Mouse (Mus musculus) forebrain, embryonic 12.5 days (tissue): Measurements from ENCODE around the gene Yars. TPM values are rescaled to one million over a fixed set of nuclear protein-coding genes. Genes with fewer than 3 reads are reported as not detected.

Experiments used
- ATAC-seq: fragments of 200-750 bp; cut with Nextera tagmentation; 2 replicates; pipeline ENCODE4 v1.8.0; 2017; ENCODE audit warnings: moderate TSS enrichment; ENCODE audit not compliant: low FRiP score
- H3K27ac ChIP-seq: fragments of 300-500 bp; sonication (generic); 2 replicates; pipeline ENCODE4 v1.5.1; 2016; ENCODE audit warnings: mild to moderate bottlenecking
- H3K27me3 ChIP-seq: fragments of 300-500 bp; sonication (generic); 2 replicates; pipeline ENCODE4 v1.6.1; 2016; ENCODE audit warnings: mild to moderate bottlenecking
- H3K36me3 ChIP-seq: fragments of 300-500 bp; sonication (generic); replicated peaks from 2 replicates; pipeline ENCODE4 v1.6.1; 2016; ENCODE audit warnings: mild to moderate bottlenecking
- H3K4me1 ChIP-seq: fragments of 300-500 bp; sonication (generic); 2 replicates; pipeline ENCODE4 v1.6.1; 2016
- H3K4me2 ChIP-seq: fragments of 300-500 bp; sonication (generic); 2 replicates; pipeline ENCODE4 v1.6.1; 2016; ENCODE audit warnings: mild to moderate bottlenecking, moderate library complexity
- H3K4me3 ChIP-seq: fragments of 300-500 bp; sonication (generic); replicated peaks from 2 replicates; pipeline ENCODE4 v1.5.1; 2016; ENCODE audit warnings: mild to moderate bottlenecking
- H3K9ac ChIP-seq: fragments of 300-500 bp; sonication (generic); 2 replicates; pipeline ENCODE4 v1.6.1; 2016; ENCODE audit warnings: mild to moderate bottlenecking
- H3K9me3 ChIP-seq: fragments of 300-500 bp; sonication (generic); 2 replicates; pipeline ENCODE4 v1.6.1; 2016
- WGBS: fragments of 180-500 bp; shearing (Covaris S2); methylation state at CpG from one replicate; pipeline ENCODE4 v1.1.7; 2016; 5-methylcytosine and 5-hydroxymethylcytosine counted together
- polyA plus RNA-seq: library from polyadenylated mRNA; unstranded; fragments of >200 nt; fragmentation: Nextera tagmentation; extraction: Ambion mirVana; gene quantifications from 2 replicates; pipeline ENCODE4 v1.2.1, GENCODE M21; 2016

Gene Yars
- polyA plus RNA-seq, 1 experiment from 2014 or later: 103 TPM

DNA sequence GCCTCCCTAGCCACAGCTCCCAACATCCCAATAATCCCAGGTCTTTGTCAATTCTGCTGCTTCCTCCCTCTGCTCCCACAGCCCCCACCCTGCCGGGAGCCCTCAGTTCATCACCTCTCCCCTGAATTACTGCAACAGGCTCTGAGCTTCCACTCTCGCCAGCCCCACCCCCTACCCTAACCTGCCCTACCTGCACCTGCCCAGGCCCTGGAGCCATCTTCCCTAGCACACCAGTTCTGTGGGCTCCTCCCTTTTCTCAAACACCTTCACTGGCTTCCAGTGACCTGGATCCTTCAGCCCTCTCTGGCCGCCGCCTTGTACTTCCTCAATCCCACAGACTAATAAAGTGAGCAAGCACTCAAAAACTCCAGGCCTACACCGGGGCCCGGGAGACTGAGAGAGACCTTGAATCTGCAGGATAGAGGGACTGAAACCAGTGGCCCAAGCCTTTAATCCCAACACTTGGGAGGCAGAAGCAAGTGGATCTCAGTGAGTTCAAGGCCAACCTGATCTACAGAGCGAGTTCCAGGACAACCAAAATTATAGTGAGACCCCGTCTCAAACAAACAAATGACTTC lies 46.8 kb downstream of the Yars start:
- no peaks in the 10 kb centered on the region for H3K36me3 ChIP-seq
- no peak for ATAC-seq
- no peak overlapping the region for H3K9ac ChIP-seq
- peaks cover 41% of the 10 kb centered on the region for H3K4me1 ChIP-seq
- H3K4me2 ChIP-seq: no peak overlapping the region
- no peak overlapping the region for H3K27ac ChIP-seq
- H3K4me3 ChIP-seq: no peak overlapping the region
- 82% methylated on average over 8 of the region's 8 CpGs for WGBS
- peaks cover 19% of the 10 kb centered on the region for H3K27me3 ChIP-seq
- H3K9me3 ChIP-seq: no peaks in the 10 kb centered on the region

DNA sequence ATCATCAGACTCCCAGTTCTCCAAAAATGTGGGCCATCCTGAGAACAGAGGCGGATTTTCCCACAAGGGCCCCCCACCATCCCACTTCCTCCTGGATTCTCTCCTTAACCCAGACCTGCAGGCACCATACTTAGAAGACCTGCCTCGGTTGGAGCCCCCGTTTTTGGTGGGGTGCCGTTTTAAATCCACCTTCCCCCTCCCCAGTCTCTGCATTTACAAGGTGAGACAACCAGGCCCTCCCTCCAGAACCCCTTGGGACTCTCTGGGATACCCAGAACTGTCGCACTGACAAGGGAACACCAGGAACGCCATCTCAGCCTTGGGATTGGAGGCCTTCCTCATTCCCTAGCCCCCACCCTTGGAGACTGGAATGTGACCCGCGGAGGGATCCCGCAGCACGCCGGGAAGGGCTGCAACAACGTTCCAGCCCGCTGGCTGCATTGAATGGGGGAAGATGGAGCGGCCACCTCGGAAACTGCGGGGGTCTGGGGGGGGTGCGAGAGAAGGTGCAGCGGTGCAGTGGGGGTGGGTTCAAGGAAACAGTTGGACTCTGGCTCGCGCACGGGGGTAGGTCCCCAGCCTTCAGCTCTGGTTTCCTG lies 48.4 kb downstream of the Yars start:
- Histone ChIP-seq H3K36me3 (no peaks in the 10 kb centered on the region), H3K4me1 (peaks cover 49% of the 10 kb centered on the region), H3K27ac (no peak overlapping the region), H3K9me3 (no peaks in the 10 kb centered on the region), H3K4me2 (peak overlapping the region; percentile 95), H3K4me3 (peak overlapping the region; percentile 82), H3K27me3 (peaks cover 20% of the 10 kb centered on the region), H3K9ac (peak overlapping the region; percentile 79)
- 5% methylated on average over 21 of the region's 21 CpGs for WGBS
- no peak for ATAC-seq

DNA sequence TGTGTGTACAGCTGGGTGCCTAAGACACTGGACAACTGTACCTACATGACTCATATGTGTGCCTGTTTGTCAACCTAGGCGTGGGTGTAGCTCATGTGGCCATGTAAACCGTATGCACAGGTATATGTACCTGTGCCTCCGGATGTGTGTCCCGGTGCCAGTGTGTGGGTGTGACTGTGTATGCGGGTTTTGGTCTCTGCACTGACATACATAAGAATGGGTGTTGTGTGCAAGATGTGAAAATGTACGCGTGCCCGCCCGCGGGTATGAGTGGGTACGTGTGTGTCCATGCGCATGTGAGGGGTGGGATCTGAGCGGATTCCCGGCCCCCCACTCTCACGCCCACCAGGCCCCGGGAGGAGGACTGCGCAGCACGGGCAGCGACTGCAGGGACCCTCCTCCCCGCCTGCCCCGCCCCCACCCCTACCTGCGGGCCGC lies 49.0 kb downstream of the Yars start:
- Histone ChIP-seq H3K27me3 (peaks cover 20% of the 10 kb centered on the region), H3K9ac (peak overlapping the region; percentile 79), H3K27ac (no peak overlapping the region), H3K4me2 (peak overlapping the region; percentile 95), H3K4me3 (peak overlapping the region; percentile 82), H3K9me3 (no peaks in the 10 kb centered on the region), H3K4me1 (peaks cover 49% of the 10 kb centered on the region), H3K36me3 (no peaks in the 10 kb centered on the region)
- peak; percentile 61 for ATAC-seq
- WGBS: 0% methylated on average over 23 of the region's 23 CpGs

DNA sequence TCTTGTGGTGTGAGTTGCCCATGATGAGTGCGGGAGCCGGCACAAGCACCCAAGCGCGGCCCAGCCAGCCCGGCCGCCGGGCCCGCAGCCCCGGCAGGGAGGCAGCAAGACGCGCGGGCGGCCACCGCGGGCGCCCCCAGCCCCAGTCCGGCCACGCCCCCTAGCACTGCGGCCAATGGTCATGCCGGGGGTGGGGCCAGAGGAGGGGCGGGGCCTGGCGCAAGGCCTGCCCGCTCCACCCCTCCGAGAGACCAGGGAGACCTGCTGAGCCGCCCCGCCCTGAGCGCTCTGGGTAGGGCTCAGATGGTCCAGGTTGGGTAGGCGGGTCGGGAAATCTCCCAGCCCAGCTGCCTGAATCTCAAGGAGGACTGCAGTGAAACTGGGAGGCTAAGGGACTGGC lies 49.5 kb downstream of the Yars start:
- Histone ChIP-seq H3K4me1 (peaks cover 49% of the 10 kb centered on the region), H3K9ac (peak overlapping the region; percentile 79), H3K36me3 (no peaks in the 10 kb centered on the region), H3K27me3 (peaks cover 20% of the 10 kb centered on the region), H3K4me3 (peak overlapping the region; percentile 82), H3K9me3 (no peaks in the 10 kb centered on the region), H3K4me2 (peak overlapping the region; percentile 95), H3K27ac (no peak overlapping the region)
- ATAC-seq: peak; percentile 91
- 0% methylated on average over 21 of the region's 29 CpGs for WGBS

DNA sequence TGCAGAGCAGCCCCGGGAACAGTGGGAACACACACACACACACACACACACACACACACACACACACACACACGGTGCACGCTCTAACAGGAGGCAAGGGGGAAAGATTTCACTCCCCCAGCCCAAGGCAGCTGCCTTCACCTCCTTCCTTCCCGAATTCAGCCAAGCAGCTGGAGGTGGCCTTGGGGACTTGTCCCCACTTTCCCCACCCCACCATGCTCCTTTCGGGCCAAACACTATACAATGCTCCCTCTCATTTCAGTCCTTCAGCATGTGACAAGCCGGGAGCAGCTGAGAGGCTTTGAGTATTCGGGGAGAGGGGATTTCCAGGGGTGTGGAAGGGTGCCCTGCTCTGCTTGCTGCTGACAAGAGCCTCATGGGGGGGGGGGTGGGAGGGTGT lies 52.3 kb downstream of the Yars start:
- no peak for ATAC-seq
- peaks cover 46% of the 10 kb centered on the region for H3K27me3 ChIP-seq
- H3K9ac ChIP-seq: peak overlapping the region; percentile 25; the same call in 1 of the 2 replicates
- H3K9me3 ChIP-seq: no peaks in the 10 kb centered on the region
- WGBS: 12% methylated on average over 6 of the region's 7 CpGs
- H3K4me1 ChIP-seq: peaks cover 50% of the 10 kb centered on the region
- H3K4me3 ChIP-seq: no peak overlapping the region
- peak overlapping the region; percentile 17; the same call in 1 of the 2 replicates for H3K4me2 ChIP-seq
- peak overlapping the region; percentile 59; the same call in 1 of the 2 replicates for H3K27ac ChIP-seq
- H3K36me3 ChIP-seq: no peaks in the 10 kb centered on the region

DNA sequence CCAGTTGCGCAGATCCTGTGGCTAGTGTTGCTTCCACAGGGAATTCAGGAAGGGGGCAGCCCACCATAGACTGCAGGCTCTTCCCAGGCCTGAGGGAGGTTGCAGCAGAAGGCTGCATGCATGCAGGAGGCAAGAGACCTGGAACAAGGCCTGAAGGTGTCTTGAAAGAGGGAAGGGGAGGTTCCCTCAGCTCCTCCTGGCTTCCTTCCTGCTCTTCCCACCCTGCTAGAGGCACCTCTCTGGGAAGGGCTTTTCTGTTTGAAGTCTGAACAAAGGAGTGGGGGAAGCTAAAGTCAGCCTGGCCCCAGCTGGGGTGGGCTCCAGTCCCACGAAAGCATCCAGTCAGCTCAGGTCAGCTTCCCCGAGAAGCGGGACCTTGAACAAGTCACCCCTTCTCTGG lies 52.8 kb downstream of the Yars start:
- no peaks in the 10 kb centered on the region for H3K9me3 ChIP-seq
- no peak overlapping the region for H3K4me3 ChIP-seq
- 33% methylated on average over 4 of the region's 4 CpGs for WGBS
- H3K9ac ChIP-seq: peak overlapping the region; percentile 25
- no peak for ATAC-seq
- peaks cover 46% of the 10 kb centered on the region for H3K27me3 ChIP-seq
- peaks cover 45% of the 10 kb centered on the region for H3K4me1 ChIP-seq
- H3K4me2 ChIP-seq: peak overlapping the region; percentile 17
- H3K27ac ChIP-seq: peak overlapping the region; percentile 59
- H3K36me3 ChIP-seq: no peaks in the 10 kb centered on the region

DNA sequence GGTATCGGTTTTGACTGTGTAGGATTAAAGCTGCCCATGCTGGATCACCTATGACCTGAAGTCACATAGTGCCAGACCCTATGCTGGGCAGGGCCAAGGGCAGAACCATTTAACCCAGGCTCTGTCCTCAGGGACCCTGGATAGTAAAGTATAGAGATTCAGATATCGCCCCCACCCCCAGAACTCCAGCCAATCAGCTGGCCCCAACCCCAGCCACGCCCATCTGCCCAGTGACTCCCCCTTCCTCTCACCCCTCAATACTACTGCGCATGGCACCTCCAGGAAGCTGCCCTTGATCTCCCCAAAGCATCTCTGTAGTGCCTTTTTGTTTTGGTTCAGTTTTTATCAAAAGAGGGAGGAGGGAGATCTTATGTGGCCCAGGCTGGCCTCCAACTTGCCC lies 53.2 kb downstream of the Yars start:
- Histone ChIP-seq H3K4me3 (no peak overlapping the region), H3K4me1 (peaks cover 43% of the 10 kb centered on the region), H3K27me3 (peaks cover 49% of the 10 kb centered on the region), H3K36me3 (no peaks in the 10 kb centered on the region), H3K27ac (no peak overlapping the region), H3K9me3 (no peaks in the 10 kb centered on the region), H3K4me2 (peak overlapping the region; percentile 17; the same call in 1 of the 2 replicates), H3K9ac (no peak overlapping the region)
- ATAC-seq: no peak
- WGBS: 18% methylated on average over 4 of the region's 4 CpGs

DNA sequence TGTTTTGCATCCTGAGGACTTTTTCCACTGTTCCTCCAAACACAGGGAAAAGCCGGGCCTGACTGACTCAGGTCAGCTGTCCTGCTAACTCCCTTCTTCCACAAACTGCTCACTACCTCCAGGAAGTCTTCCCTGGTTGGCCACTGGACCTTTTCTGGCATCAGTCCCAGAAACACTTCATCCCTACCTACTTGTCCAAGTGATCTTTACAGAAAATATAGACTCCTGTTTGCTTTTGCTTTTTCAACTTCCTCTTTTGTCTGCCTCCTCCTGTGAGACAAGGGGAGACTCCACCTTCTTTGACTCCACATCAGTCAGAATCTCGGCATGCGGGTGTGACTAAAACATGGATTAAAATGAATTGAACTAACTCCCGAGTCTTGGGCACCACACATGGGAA lies 55.2 kb downstream of the Yars start:
- Histone ChIP-seq H3K4me1 (peaks cover 40% of the 10 kb centered on the region), H3K9ac (no peak overlapping the region), H3K4me2 (no peak overlapping the region), H3K27ac (no peak overlapping the region), H3K4me3 (no peak overlapping the region), H3K9me3 (no peaks in the 10 kb centered on the region), H3K27me3 (peaks cover 69% of the 10 kb centered on the region), H3K36me3 (no peaks in the 10 kb centered on the region)
- WGBS: 66% methylated on average over 4 of the region's 4 CpGs
- no peak for ATAC-seq

DNA sequence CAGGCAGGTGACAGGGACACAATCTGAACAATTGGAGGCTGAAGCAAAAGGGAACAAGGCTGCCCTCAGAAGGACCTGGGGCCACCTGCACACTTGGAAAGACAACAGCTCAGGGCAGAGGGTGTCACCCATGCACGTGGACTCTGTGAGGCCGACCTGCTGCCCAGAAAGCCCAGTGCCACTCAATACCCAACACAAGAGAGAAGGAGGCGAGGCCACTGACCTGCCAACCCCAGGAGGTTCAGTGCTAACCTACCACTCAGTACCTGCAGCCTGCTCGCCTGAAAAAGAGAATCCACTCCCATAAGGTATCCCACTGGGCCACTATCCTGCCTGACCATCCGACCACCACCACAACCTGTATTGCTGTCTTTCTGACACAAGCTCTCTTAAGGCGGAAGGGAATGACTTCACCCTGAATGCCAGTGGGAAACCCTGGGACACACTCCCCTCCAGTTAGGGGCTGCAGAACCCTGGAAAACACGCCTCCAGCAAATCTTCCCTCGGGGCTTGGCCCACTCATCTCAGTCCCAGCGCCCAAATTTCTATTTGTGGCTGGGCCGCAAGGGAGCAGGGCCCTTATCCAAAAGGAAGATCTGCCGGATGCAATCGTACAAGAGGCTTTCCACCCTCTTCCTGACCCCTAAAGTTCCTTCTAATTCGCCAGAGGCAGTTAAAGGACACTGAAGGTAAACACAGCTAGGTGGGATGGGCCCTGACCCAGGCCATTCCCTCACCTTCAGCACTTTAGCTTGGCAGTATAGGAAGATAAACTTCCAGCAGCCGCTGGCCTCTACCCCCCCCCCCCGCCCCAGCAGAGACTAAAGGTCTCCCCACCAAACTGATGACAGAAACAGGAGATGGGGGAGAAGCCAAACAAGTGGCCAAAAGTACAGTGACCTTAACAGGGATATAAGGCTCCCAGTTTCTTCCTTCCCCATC lies 57.1 kb downstream of the Yars start:
- 39% methylated on average over 15 of the region's 15 CpGs for WGBS
- H3K4me2 ChIP-seq: no peak overlapping the region
- no peak for ATAC-seq
- peaks cover 53% of the 10 kb centered on the region for H3K4me1 ChIP-seq
- no peak overlapping the region for H3K27ac ChIP-seq
- peaks cover 73% of the 10 kb centered on the region for H3K27me3 ChIP-seq
- H3K4me3 ChIP-seq: no peak overlapping the region
- no peaks in the 10 kb centered on the region for H3K36me3 ChIP-seq
- H3K9me3 ChIP-seq: no peaks in the 10 kb centered on the region
- no peak overlapping the region for H3K9ac ChIP-seq

DNA sequence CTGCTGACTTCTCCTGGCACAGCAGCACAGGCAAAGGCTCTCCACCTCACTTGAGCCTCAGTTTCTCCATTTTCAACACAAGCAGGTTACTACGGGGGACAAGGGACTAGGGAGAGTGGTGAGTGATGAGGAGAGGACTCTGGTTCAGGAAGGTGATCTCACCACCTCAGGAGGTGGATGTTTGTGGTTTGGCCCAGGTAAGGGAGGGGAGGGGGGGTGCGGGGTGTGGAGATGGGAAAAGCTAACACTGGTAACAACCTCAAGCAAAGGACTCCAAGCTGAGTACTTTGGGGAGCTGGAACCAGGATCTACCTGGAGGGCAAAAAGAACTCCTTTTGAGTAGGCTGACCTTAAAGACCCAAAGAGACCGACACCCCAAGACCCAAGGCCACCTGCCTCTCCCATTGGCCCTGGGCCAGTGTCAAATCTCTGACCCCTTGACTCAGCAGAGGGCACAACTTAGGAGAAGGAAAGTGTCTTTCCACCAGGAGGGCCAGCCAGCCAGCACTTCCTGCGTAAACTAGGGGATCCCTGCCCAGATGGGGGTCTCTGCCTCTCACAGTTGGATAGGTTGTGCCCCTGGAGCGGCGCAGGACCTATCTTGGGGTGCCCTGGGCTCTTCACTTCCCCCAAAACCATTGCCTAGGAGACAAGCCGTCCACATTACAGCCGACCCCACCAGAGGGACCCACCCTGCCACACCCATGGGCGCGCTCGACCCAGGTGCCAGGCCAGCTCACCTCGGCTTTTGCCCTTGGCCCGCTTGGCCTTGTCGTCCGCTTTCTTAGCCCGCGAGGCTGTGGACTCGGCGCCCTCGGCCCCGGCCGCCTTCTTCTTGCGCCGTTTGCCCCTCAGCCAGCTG lies 58.1 kb downstream of the Yars start:
- Histone ChIP-seq H3K36me3 (no peaks in the 10 kb centered on the region), H3K9me3 (no peaks in the 10 kb centered on the region), H3K4me1 (peaks cover 48% of the 10 kb centered on the region), H3K4me2 (peak overlapping the region; percentile 93), H3K9ac (peak overlapping the region; percentile 64), H3K27me3 (peaks cover 78% of the 10 kb centered on the region), H3K27ac (no peak overlapping the region), H3K4me3 (peak overlapping the region; percentile 52)
- no peak for ATAC-seq
- 8% methylated on average over 24 of the region's 24 CpGs for WGBS

DNA sequence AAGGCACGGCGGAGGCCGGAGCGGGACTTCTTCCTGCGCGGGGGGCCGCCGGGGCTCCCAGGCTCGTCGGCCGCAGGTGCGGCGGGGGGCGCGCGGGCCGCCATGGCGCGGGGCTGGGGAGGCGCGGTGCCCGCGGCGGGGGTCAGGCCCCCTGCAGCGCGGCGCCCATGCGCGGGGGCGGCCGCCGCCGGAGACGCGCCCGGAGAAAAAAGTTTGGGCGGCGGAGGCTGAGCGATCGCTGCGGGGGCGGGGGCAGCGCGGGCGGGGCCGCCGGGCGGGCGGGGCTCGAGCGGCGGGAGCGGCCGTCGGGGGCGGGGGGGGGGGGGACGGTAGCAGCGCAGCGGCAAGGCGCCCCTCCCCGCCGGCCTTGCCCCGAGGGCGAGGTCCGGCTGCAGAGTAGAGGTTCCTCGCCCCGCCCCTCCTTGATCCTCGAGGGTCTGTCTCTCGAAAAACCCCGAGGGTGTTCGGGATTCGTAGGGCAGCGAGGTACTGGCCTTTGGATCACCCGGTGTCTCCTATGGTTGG lies 58.7 kb downstream of the Yars start:
- no peaks in the 10 kb centered on the region for H3K9me3 ChIP-seq
- ATAC-seq: no peak
- peak overlapping the region; percentile 52 for H3K4me3 ChIP-seq
- peak overlapping the region; percentile 93 for H3K4me2 ChIP-seq
- H3K36me3 ChIP-seq: no peaks in the 10 kb centered on the region
- 2% methylated on average over 39 of the region's 74 CpGs for WGBS
- peak overlapping the region; percentile 64 for H3K9ac ChIP-seq
- peaks cover 78% of the 10 kb centered on the region for H3K27me3 ChIP-seq
- peaks cover 43% of the 10 kb centered on the region for H3K4me1 ChIP-seq
- no peak overlapping the region for H3K27ac ChIP-seq
